Mouse (Mus musculus) MN1 (cell line): Measurements from ENCODE around the gene Olfr1394.
"Not testable (repeated sequence)": the region's sequence is repeated elsewhere in the genome, so short reads cannot be mapped to it uniquely, and the experiment has no call there.

Source experiments
- DNase-seq: peaks from one replicate; pipeline ENCODE4 v3.0.0-alpha.2; 2016; ENCODE audit warnings: low spot score

The Olfr1394 gene

GRCm38 (mm10) chr11:49154077-49154476 lies at the start of gene Olfr1394:
Gene Olfr1394, plus strand, starts transcription at chr11:49154377.
- DNase-seq, result no peak

- DNase-seq, result no peak
These were observed 48.4 kb upstream of the Olfr1394 start for GRCm38 (mm10) chr11:49105752-49106151.

- no peak for DNase-seq
These were observed 46.3 kb upstream of the Olfr1394 start for GRCm38 (mm10) chr11:49107650-49108537.

GRCm38 (mm10) chr11:49108833-49109232 lies 45.3 kb upstream of the Olfr1394 start:
- DNase-seq, result peak; percentile 16

- no peak for DNase-seq
These were observed 43.2 kb upstream of the Olfr1394 start for GRCm38 (mm10) chr11:49111000-49111399.

- DNase-seq, result no peak
These were observed 41.5 kb upstream of the Olfr1394 start for GRCm38 (mm10) chr11:49112624-49113219.

GRCm38 (mm10) chr11:49114158-49114557 lies 40.0 kb upstream of the Olfr1394 start:
- no peak for DNase-seq

GRCm38 (mm10) chr11:49114774-49115173 lies 39.4 kb upstream of the Olfr1394 start, which contains the start of gene Olfr1396:
Gene Olfr1396, minus strand, starts transcription at chr11:49114874.
- DNase-seq, result no peak

- DNase-seq, result no peak
These were observed 34.5 kb upstream of the Olfr1394 start for GRCm38 (mm10) chr11:49119635-49120034.

GRCm38 (mm10) chr11:49124169-49124568 lies 30.0 kb upstream of the Olfr1394 start:
- DNase-seq, result no peak

- DNase-seq, result no peak
These were observed 12.2 kb upstream of the Olfr1394 start, which contains the start of gene Olfr1395 for GRCm38 (mm10) chr11:49141974-49142373. Gene Olfr1395, plus strand, starts transcription at chr11:49142274.

- DNase-seq, result no peak
These were observed 2.9 kb downstream of the Olfr1394 start for GRCm38 (mm10) chr11:49156821-49157814.

GRCm38 (mm10) chr11:49168839-49169611 lies 14.8 kb downstream of the Olfr1394 start:
- no peak for DNase-seq

GRCm38 (mm10) chr11:49170576-49170975 lies 16.4 kb downstream of the Olfr1394 start:
- no peak for DNase-seq

- no peak for DNase-seq
These were observed 21.2 kb downstream of the Olfr1394 start for GRCm38 (mm10) chr11:49175345-49175744.

GRCm38 (mm10) chr11:49176047-49176779 lies 22.0 kb downstream of the Olfr1394 start:
- not testable (repeated sequence) for DNase-seq

- no peak for DNase-seq
These were observed 29.0 kb downstream of the Olfr1394 start for GRCm38 (mm10) chr11:49183172-49183571.

GRCm38 (mm10) chr11:49186452-49186851 lies 32.3 kb downstream of the Olfr1394 start:
- no peak for DNase-seq

- no peak for DNase-seq
These were observed 32.8 kb downstream of the Olfr1394 start, which contains the start of gene Btnl9 for GRCm38 (mm10) chr11:49186955-49187488. Gene Btnl9, minus strand, starts transcription at chr11:49187159.

- DNase-seq, result no peak
These were observed 33.5 kb downstream of the Olfr1394 start for GRCm38 (mm10) chr11:49187701-49188100.
